Mouse (Mus musculus) hindbrain, embryonic 13.5 days (tissue): ENCODE measurements around the gene Tmem161a. TPM values are rescaled to one million over a fixed set of nuclear protein-coding genes. Genes with fewer than 3 reads are reported as not detected.
A peak's percentile ranks its signal among the peaks of the same experiment; 100 is the strongest.
"Not testable (repeated sequence)": the region's sequence is repeated elsewhere in the genome, so short reads cannot be mapped to it uniquely, and the experiment has no call there.

Experiments
- ATAC-seq: fragments of 200-750 bp; cut with Nextera tagmentation; 2 replicates; pipeline ENCODE4 v1.8.0; 2017; ENCODE audit warnings: moderate TSS enrichment; ENCODE audit not compliant: low FRiP score
- H3K27ac ChIP-seq: fragments of 300-500 bp; sonication (generic); 2 replicates; pipeline ENCODE4 v1.5.1; 2015; ENCODE audit warnings: inconsistent platforms, mild to moderate bottlenecking, moderate library complexity
- H3K27me3 ChIP-seq: fragments of 300-500 bp; sonication (generic); 2 replicates; pipeline ENCODE4 v1.6.1; 2015; ENCODE audit warnings: mild to moderate bottlenecking, inconsistent platforms
- H3K36me3 ChIP-seq: fragments of 300-500 bp; sonication (generic); 2 replicates; pipeline ENCODE4 v1.6.1; 2015; ENCODE audit warnings: mild to moderate bottlenecking, inconsistent platforms
- H3K4me1 ChIP-seq: fragments of 300-500 bp; sonication (generic); replicated peaks from 2 replicates; pipeline ENCODE4 v1.6.1; 2015; ENCODE audit warnings: inconsistent platforms
- H3K4me2 ChIP-seq: fragments of 300-500 bp; sonication (generic); 2 replicates; pipeline ENCODE4 v1.6.1; 2015; ENCODE audit warnings: inconsistent platforms, mild to moderate bottlenecking, moderate library complexity
- H3K4me3 ChIP-seq: fragments of 300-500 bp; sonication (generic); 2 replicates; pipeline ENCODE4 v1.5.1; 2015; ENCODE audit warnings: mild to moderate bottlenecking, inconsistent platforms
- H3K9ac ChIP-seq: fragments of 300-500 bp; sonication (generic); 2 replicates; pipeline ENCODE4 v1.6.1; 2015; ENCODE audit warnings: mild to moderate bottlenecking, inconsistent platforms
- H3K9me3 ChIP-seq: fragments of 300-500 bp; sonication (generic); 2 replicates; pipeline ENCODE4 v1.6.1; 2016; ENCODE audit warnings: inconsistent platforms
- WGBS: fragments of 180-500 bp; shearing (Covaris S2); methylation state at CpG from one replicate; pipeline ENCODE4 v1.1.7; 2015; 5-methylcytosine and 5-hydroxymethylcytosine counted together
- polyA plus RNA-seq: library from polyadenylated mRNA; unstranded; fragments of >200 nt; fragmentation: Nextera tagmentation; extraction: Ambion mirVana; gene quantifications from 2 replicates; pipeline ENCODE4 v1.2.1, GENCODE M21; 2015

The Tmem161a gene
- polyA plus RNA-seq, 1 experiment from 2014 or later = 44.3 TPM

- Histone ChIP-seq H3K4me1 (peaks cover 17% of the 10 kb centered on the region), H3K4me3 (no peak overlapping the region), H3K4me2 (no peak overlapping the region), H3K27ac (no peak overlapping the region), H3K9ac (no peak overlapping the region), H3K36me3 (no peaks in the 10 kb centered on the region), H3K9me3 (no peaks in the 10 kb centered on the region), H3K27me3 (peaks cover 30% of the 10 kb centered on the region)
- no peak for ATAC-seq
- WGBS = 67% methylated on average over 3 of the region's 3 CpGs
Measured at GRCm38 (mm10) chr8:70214411-70214810, 42.3 kb downstream of the Tmem161a start.

- no peak overlapping the region for H3K4me2 ChIP-seq
- peaks cover 23% of the 10 kb centered on the region for H3K27me3 ChIP-seq
- no peak overlapping the region for H3K4me3 ChIP-seq
- 77% methylated on average over 5 of the region's 5 CpGs for WGBS
- H3K27ac ChIP-seq = no peak overlapping the region
- no peaks in the 10 kb centered on the region for H3K9me3 ChIP-seq
- H3K36me3 ChIP-seq = peaks cover under 1% of the 10 kb centered on the region; the same call in 1 of the 2 replicates
- ATAC-seq = no peak
- no peak overlapping the region for H3K9ac ChIP-seq
- H3K4me1 ChIP-seq = peaks cover 20% of the 10 kb centered on the region
Measured at GRCm38 (mm10) chr8:70215092-70215491, 42.9 kb downstream of the Tmem161a start.

GRCm38 (mm10) chr8:70216161-70216560 lies 44.0 kb downstream of the Tmem161a start:
- H3K4me1 ChIP-seq = peaks cover 18% of the 10 kb centered on the region
- peaks cover 12% of the 10 kb centered on the region for H3K27me3 ChIP-seq
- H3K36me3 ChIP-seq = peaks cover 11% of the 10 kb centered on the region
- H3K9me3 ChIP-seq, H3K27ac ChIP-seq, H3K4me3 ChIP-seq, ATAC-seq, H3K9ac ChIP-seq, H3K4me2 ChIP-seq: not testable (repeated sequence)
- 81% methylated on average over 3 of the region's 3 CpGs for WGBS

- no peak overlapping the region for H3K27ac ChIP-seq
- H3K27me3 ChIP-seq = 0 out of 2 replicates have a peak, but pooled peaks cover 11% of the 10 kb centered on the region
- no peak for ATAC-seq
- H3K9me3 ChIP-seq = no peaks in the 10 kb centered on the region
- H3K9ac ChIP-seq = no peak overlapping the region
- H3K4me2 ChIP-seq = no peak overlapping the region
- H3K4me1 ChIP-seq = peaks cover 14% of the 10 kb centered on the region
- H3K4me3 ChIP-seq = no peak overlapping the region
- WGBS = 80% methylated on average over 1 of the region's 1 CpGs
- peaks cover 15% of the 10 kb centered on the region for H3K36me3 ChIP-seq
Measured at GRCm38 (mm10) chr8:70216566-70216965, 44.4 kb downstream of the Tmem161a start.

GRCm38 (mm10) chr8:70217441-70217840 lies 45.3 kb downstream of the Tmem161a start:
- Histone ChIP-seq H3K9me3 (no peaks in the 10 kb centered on the region), H3K27ac (no peak overlapping the region), H3K9ac (no peak overlapping the region), H3K4me2 (no peak overlapping the region), H3K4me3 (no peak overlapping the region), H3K27me3 (0 out of 2 replicates have a peak, but pooled peaks cover 11% of the 10 kb centered on the region), H3K36me3 (peaks cover 24% of the 10 kb centered on the region), H3K4me1 (peaks cover 12% of the 10 kb centered on the region)
- ATAC-seq = no peak

GRCm38 (mm10) chr8:70219107-70219684 lies 47.0 kb downstream of the Tmem161a start:
- Histone ChIP-seq H3K27ac (no peak overlapping the region), H3K9ac (peak overlapping the region; percentile 13; the same call in 1 of the 2 replicates), H3K4me3 (no peak overlapping the region), H3K36me3 (peaks cover 41% of the 10 kb centered on the region), H3K4me1 (peaks cover 7% of the 10 kb centered on the region), H3K27me3 (0 out of 2 replicates have a peak, but pooled peaks cover 11% of the 10 kb centered on the region), H3K4me2 (no peak overlapping the region), H3K9me3 (no peaks in the 10 kb centered on the region)
- no peak for ATAC-seq
- 64% methylated on average over 5 of the region's 5 CpGs for WGBS

GRCm38 (mm10) chr8:70220236-70220840 lies 48.2 kb downstream of the Tmem161a start:
- Histone ChIP-seq H3K27ac (no peak overlapping the region), H3K36me3 (peaks cover 53% of the 10 kb centered on the region), H3K9ac (0 out of 2 replicates have a peak overlapping the region, but pooled peaks have one; percentile 13), H3K9me3 (no peaks in the 10 kb centered on the region), H3K4me2 (no peak overlapping the region), H3K4me1 (peaks cover 7% of the 10 kb centered on the region), H3K27me3 (0 out of 2 replicates have a peak, but pooled peaks cover 8% of the 10 kb centered on the region), H3K4me3 (no peak overlapping the region)
- 81% methylated on average over 8 of the region's 8 CpGs for WGBS
- no peak for ATAC-seq

GRCm38 (mm10) chr8:70220911-70221310 lies 48.8 kb downstream of the Tmem161a start:
- 0 out of 2 replicates have a peak, but pooled peaks cover 4% of the 10 kb centered on the region for H3K27me3 ChIP-seq
- peaks cover 58% of the 10 kb centered on the region for H3K36me3 ChIP-seq
- H3K9me3 ChIP-seq = no peaks in the 10 kb centered on the region
- no peak overlapping the region for H3K4me3 ChIP-seq
- ATAC-seq = no peak
- no peak overlapping the region for H3K4me2 ChIP-seq
- H3K4me1 ChIP-seq = peaks cover 7% of the 10 kb centered on the region
- 91% methylated on average over 3 of the region's 3 CpGs for WGBS
- 0 out of 2 replicates have a peak overlapping the region, but pooled peaks have one; percentile 13 for H3K9ac ChIP-seq
- H3K27ac ChIP-seq = no peak overlapping the region

GRCm38 (mm10) chr8:70222041-70222440 lies 49.9 kb downstream of the Tmem161a start:
- Histone ChIP-seq H3K4me1 (peaks cover 7% of the 10 kb centered on the region), H3K27me3 (0 out of 2 replicates have a peak, but pooled peaks cover 4% of the 10 kb centered on the region), H3K4me3 (no peak overlapping the region), H3K9ac (no peak overlapping the region), H3K27ac (no peak overlapping the region), H3K36me3 (peaks cover 62% of the 10 kb centered on the region), H3K4me2 (no peak overlapping the region), H3K9me3 (no peaks in the 10 kb centered on the region)
- ATAC-seq = no peak
- 92% methylated on average over 12 of the region's 12 CpGs for WGBS

GRCm38 (mm10) chr8:70223341-70223740 lies 51.2 kb downstream of the Tmem161a start:
- no peak overlapping the region for H3K4me2 ChIP-seq
- 0 out of 2 replicates have a peak, but pooled peaks cover 4% of the 10 kb centered on the region for H3K27me3 ChIP-seq
- H3K4me3 ChIP-seq = no peak overlapping the region
- H3K9ac ChIP-seq = no peak overlapping the region
- WGBS = 53% methylated on average over 6 of the region's 6 CpGs
- no peaks in the 10 kb centered on the region for H3K9me3 ChIP-seq
- peaks cover 14% of the 10 kb centered on the region for H3K4me1 ChIP-seq
- peaks cover 72% of the 10 kb centered on the region for H3K36me3 ChIP-seq
- no peak overlapping the region for H3K27ac ChIP-seq
- no peak for ATAC-seq

GRCm38 (mm10) chr8:70227997-70228396 lies 55.8 kb downstream of the Tmem161a start:
- no peaks in the 10 kb centered on the region for H3K9me3 ChIP-seq
- H3K4me1 ChIP-seq = peaks cover 19% of the 10 kb centered on the region; the same call in 1 of the 2 replicates
- H3K4me3 ChIP-seq = no peak overlapping the region
- WGBS = 26% methylated on average over 4 of the region's 4 CpGs
- peaks cover 71% of the 10 kb centered on the region for H3K36me3 ChIP-seq
- H3K27ac ChIP-seq = peak overlapping the region; percentile 36; the same call in 1 of the 2 replicates
- H3K4me2 ChIP-seq = no peak overlapping the region
- H3K27me3 ChIP-seq = no peaks in the 10 kb centered on the region
- no peak for ATAC-seq
- H3K9ac ChIP-seq = no peak overlapping the region

- 92% methylated on average over 9 of the region's 9 CpGs for WGBS
- Histone ChIP-seq H3K9ac (no peak overlapping the region), H3K27me3 (no peaks in the 10 kb centered on the region), H3K4me3 (no peak overlapping the region), H3K9me3 (no peaks in the 10 kb centered on the region), H3K4me1 (peaks cover 37% of the 10 kb centered on the region), H3K36me3 (peaks cover 42% of the 10 kb centered on the region), H3K27ac (no peak overlapping the region), H3K4me2 (no peak overlapping the region)
- ATAC-seq = no peak
Measured at GRCm38 (mm10) chr8:70230837-70231236, 58.7 kb downstream of the Tmem161a start.
